Mouse (Mus musculus) retina, postnatal 7 days (tissue): Measurements from ENCODE around the gene Cd164.

Experiments
- DNase-seq: peaks from one replicate; pipeline ENCODE4 v3.0.0-alpha.2; 2012; ENCODE audit warnings: low read depth, low spot score

The Cd164 gene

GRCm38 (mm10) chr10:41546396-41547165 is 27.4 kb downstream of the Cd164 start:
- no peak for DNase-seq

DNA sequence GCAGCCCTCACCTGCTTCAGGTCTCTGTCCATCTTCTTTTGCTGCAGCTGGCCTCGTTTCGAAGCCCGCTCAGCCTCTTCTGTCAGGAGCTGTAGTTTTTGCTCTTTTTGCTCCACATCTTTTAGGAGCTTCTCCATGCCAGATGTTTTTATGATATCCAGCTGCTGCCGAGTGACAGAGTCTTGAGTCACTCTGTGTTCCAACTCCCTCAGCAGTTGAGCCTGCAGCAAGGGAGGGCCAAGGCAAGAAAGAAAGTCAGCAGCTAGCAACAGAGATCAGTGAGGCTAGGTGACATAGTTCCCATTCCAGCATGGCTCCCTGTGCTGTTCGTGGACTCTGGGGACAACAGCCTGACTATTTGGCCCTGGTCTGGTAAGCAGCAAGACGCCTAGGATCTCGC is 31.5 kb downstream of the Cd164 start:
- DNase-seq: no peak

DNA sequence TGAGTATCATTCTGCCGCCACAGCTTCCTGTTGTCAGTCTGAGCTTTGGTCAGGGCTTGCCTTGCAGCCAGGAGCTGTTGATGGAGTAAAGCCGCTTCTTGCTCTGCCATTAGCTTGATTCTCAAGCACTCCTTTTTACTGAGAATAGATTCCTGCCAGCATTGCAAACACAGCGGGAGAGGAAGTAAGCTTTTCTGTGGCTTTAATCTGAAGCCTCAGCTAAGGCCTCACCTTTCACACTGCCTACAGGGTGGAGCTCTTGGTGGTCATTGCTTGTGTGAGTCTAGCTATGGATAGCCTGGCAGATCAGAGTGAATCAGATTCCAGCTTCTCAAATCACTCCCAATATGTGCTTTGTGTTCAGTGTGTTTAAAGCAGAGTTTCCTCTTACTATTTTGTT is 33.1 kb downstream of the Cd164 start:
- no peak for DNase-seq

GRCm38 (mm10) chr10:41552847-41553589 is 33.8 kb downstream of the Cd164 start:
- no peak for DNase-seq

GRCm38 (mm10) chr10:41553711-41554110 is 34.5 kb downstream of the Cd164 start:
- no peak for DNase-seq

DNA sequence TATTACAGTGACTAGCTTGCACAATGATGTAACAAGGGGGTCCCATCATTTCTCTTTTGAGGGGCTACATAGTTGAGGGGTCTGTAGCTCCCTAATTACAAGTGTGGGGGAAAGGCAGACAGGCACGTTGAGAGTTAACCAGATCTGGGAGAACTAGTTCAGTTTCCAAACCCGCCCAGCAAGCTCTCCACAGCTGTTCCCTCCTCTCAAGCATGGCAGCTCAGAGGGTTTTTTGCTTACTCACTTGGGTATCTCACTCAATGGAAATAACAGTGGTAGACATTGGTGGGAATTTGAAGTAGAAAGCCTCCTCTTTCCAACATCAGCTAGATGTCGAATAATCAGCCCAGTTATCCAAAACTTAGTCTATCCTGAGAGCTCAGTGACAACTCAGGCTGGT is 35.9 kb downstream of the Cd164 start:
- DNase-seq: no peak

- no peak for DNase-seq
Observed at GRCm38 (mm10) chr10:41558401-41558800, 39.2 kb downstream of the Cd164 start.

DNA sequence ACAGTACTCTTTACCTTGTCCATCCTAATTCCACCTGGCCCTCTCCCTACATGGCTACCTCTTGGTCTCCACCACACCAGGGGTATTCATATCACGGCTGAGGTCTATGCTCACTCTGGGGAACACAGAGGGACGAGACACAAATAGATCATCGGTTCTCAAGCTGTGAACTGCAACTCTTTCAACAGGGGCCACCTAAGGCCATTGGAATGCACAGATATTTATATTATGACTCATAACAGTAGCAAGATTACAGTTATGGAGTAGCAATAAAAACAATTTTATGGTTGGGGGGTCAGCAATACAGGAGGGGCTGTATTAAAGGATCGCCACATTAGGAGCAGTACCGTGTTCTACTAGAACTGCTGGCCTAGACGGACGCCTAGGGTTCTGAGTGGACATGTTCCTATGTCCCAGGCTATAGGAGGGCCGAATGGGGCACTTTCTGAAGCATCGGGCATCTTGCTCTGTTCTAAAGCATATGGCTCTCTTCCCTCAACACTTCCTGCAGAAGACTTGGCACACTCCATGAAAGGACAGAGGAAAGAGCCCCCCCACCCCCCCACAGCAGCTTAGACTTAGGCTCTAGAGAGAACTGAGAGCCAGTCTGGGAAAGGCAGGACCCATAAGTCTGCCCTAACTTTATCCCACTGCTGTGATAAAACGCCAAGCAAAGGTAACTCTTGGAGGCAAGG is 42.6 kb downstream of the Cd164 start:
- no peak for DNase-seq

DNA sequence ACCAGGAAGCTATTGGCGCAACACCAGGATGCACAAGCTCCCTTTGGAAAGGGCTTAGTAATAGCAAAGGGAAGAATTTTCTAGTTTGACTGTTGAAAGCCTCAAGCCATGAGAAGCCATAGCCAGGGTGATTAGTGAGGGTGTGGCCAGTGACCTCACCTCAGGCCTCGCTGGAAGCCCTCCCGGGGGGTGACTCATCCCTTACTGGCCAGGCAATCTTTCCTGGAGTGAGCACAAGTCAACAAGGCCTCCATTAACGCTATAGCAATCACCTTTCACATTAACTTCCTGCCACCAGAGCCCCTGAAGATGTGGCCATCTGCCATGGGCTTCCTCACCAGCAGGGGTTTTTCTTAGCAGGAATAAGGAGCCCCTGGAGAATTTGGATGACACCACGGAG is 45.9 kb downstream of the Cd164 start:
- no peak for DNase-seq

- no peak for DNase-seq
Observed at GRCm38 (mm10) chr10:41568306-41568705, 49.1 kb downstream of the Cd164 start.

- DNase-seq: no peak
Observed at GRCm38 (mm10) chr10:41571065-41571464, 51.9 kb downstream of the Cd164 start.

- no peak for DNase-seq
Observed at GRCm38 (mm10) chr10:41572274-41572673, 53.1 kb downstream of the Cd164 start.

GRCm38 (mm10) chr10:41573190-41573589 is 54.0 kb downstream of the Cd164 start:
- DNase-seq: no peak

- no peak for DNase-seq
Observed at GRCm38 (mm10) chr10:41575451-41576327, 56.5 kb downstream of the Cd164 start.

DNA sequence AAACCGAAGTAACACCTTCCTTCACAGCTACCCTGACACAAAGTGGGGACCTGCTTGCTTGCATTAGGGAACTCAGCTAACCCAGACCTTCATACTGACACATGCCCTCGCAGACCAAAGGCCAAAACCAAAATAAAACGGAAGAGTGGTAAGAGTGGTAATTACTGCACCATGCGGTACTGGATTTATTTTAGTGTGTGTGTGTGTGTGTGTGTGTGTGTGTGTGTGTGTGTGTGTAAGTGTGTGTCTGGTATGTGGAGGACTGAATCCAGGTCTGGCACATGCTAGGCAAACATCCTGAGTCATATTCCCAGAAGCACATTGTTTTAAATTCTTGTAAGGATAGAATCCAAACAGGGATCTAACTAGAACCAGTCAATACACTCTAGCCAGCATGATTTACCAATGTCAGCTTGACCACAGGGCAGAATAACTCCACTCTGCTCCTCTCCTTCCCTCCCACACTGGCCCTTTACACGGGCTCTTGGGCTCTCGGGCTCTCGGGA is 57.2 kb downstream of the Cd164 start:
- no peak for DNase-seq

DNA sequence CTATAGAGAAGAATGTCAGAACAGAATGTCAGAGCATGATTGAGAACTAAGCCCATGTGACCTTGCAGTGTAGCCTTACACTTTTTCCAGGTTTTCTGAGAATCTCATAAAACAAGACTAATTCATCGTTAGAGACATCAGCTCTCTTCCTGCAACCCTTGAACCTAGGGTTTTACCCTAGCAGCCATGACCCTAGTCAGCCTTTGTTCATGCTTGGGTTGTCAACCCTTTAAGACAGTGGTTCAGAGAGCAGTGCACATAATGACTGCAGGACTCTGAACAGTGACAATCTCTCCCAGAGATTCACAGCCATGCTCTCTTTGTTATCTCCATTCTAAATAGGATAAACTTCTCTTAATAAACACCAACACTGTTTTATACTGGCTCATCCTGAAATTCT is 59.3 kb downstream of the Cd164 start:
- no peak for DNase-seq

- DNase-seq: no peak
Observed at GRCm38 (mm10) chr10:41580441-41580840, 61.2 kb downstream of the Cd164 start.
